Mouse (Mus musculus) forebrain, embryonic 12.5 days (tissue): ENCODE results near the gene Sipa1l3. TPM values are rescaled to one million over a fixed set of nuclear protein-coding genes. Genes with fewer than 3 reads are reported as not detected.

Source experiments
- ATAC-seq: fragments of 200-750 bp; cut with Nextera tagmentation; 2 replicates; pipeline ENCODE4 v1.8.0; 2017; ENCODE audit warnings: moderate TSS enrichment; ENCODE audit not compliant: low FRiP score
- H3K27ac ChIP-seq: fragments of 300-500 bp; sonication (generic); 2 replicates; pipeline ENCODE4 v1.5.1; 2016; ENCODE audit warnings: mild to moderate bottlenecking
- H3K27me3 ChIP-seq: fragments of 300-500 bp; sonication (generic); 2 replicates; pipeline ENCODE4 v1.6.1; 2016; ENCODE audit warnings: mild to moderate bottlenecking
- H3K36me3 ChIP-seq: fragments of 300-500 bp; sonication (generic); replicated peaks from 2 replicates; pipeline ENCODE4 v1.6.1; 2016; ENCODE audit warnings: mild to moderate bottlenecking
- H3K4me1 ChIP-seq: fragments of 300-500 bp; sonication (generic); 2 replicates; pipeline ENCODE4 v1.6.1; 2016
- H3K4me2 ChIP-seq: fragments of 300-500 bp; sonication (generic); 2 replicates; pipeline ENCODE4 v1.6.1; 2016; ENCODE audit warnings: mild to moderate bottlenecking, moderate library complexity
- H3K4me3 ChIP-seq: fragments of 300-500 bp; sonication (generic); replicated peaks from 2 replicates; pipeline ENCODE4 v1.5.1; 2016; ENCODE audit warnings: mild to moderate bottlenecking
- H3K9ac ChIP-seq: fragments of 300-500 bp; sonication (generic); 2 replicates; pipeline ENCODE4 v1.6.1; 2016; ENCODE audit warnings: mild to moderate bottlenecking
- H3K9me3 ChIP-seq: fragments of 300-500 bp; sonication (generic); 2 replicates; pipeline ENCODE4 v1.6.1; 2016
- WGBS: fragments of 180-500 bp; shearing (Covaris S2); methylation state at CpG from one replicate; pipeline ENCODE4 v1.1.7; 2016; 5-methylcytosine and 5-hydroxymethylcytosine counted together
- polyA plus RNA-seq: library from polyadenylated mRNA; unstranded; fragments of >200 nt; fragmentation: Nextera tagmentation; extraction: Ambion mirVana; gene quantifications from 2 replicates; pipeline ENCODE4 v1.2.1, GENCODE M21; 2016

The Sipa1l3 gene
- polyA plus RNA-seq, 1 experiment from 2014 or later: 12.3 TPM

GRCm38 (mm10) chr7:29504683-29505290, 13.7 kb downstream of the Sipa1l3 start:
- no peaks in the 10 kb centered on the region for H3K27me3 ChIP-seq
- H3K27ac ChIP-seq: no peak overlapping the region
- H3K4me1 ChIP-seq: peaks cover 26% of the 10 kb centered on the region
- H3K4me3 ChIP-seq: no peak overlapping the region
- ATAC-seq: no peak
- 67% methylated on average over 7 of the region's 7 CpGs for WGBS
- H3K9me3 ChIP-seq: no peaks in the 10 kb centered on the region
- no peak overlapping the region for H3K4me2 ChIP-seq
- H3K9ac ChIP-seq: no peak overlapping the region
- no peaks in the 10 kb centered on the region for H3K36me3 ChIP-seq

- H3K9me3 ChIP-seq: no peaks in the 10 kb centered on the region
- no peak overlapping the region for H3K9ac ChIP-seq
- no peak for ATAC-seq
- no peaks in the 10 kb centered on the region for H3K27me3 ChIP-seq
- H3K36me3 ChIP-seq: no peaks in the 10 kb centered on the region
- H3K4me3 ChIP-seq: no peak overlapping the region
- H3K4me1 ChIP-seq: peaks cover 26% of the 10 kb centered on the region
- no peak overlapping the region for H3K4me2 ChIP-seq
- H3K27ac ChIP-seq: no peak overlapping the region
- WGBS: 70% methylated on average over 6 of the region's 6 CpGs
Observed at GRCm38 (mm10) chr7:29503616-29504015, 14.8 kb downstream of the Sipa1l3 start.

DNA sequence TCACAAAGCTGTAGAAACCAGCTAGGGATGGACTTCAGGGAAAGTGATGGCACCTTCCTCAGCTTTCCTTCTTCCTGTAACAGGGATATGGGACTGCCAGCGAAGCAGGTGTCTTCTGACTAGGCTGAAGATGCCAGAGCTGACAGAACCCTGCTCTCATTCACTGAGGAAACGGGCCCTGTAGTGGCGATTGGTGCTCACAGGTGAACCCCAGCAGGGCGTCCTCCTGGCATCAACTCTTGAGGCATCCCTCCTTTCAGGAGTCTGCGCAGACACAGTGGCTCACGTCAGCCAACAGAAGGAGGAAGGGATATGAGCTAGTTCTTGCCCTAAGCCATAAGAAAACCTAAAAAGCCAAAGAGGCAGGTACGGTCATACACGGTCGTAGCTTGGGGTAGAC, 17.2 kb downstream of the Sipa1l3 start:
- no peak overlapping the region for H3K27ac ChIP-seq
- H3K4me1 ChIP-seq: peaks cover 37% of the 10 kb centered on the region
- H3K9me3 ChIP-seq: no peaks in the 10 kb centered on the region
- H3K36me3 ChIP-seq: no peaks in the 10 kb centered on the region
- no peak overlapping the region for H3K4me3 ChIP-seq
- no peak overlapping the region for H3K9ac ChIP-seq
- H3K4me2 ChIP-seq: no peak overlapping the region
- no peak for ATAC-seq
- H3K27me3 ChIP-seq: no peaks in the 10 kb centered on the region
- WGBS: 94% methylated on average over 9 of the region's 9 CpGs

- Histone ChIP-seq H3K4me1 (peaks cover 28% of the 10 kb centered on the region), H3K27ac (no peak overlapping the region), H3K9me3 (no peaks in the 10 kb centered on the region), H3K9ac (no peak overlapping the region), H3K4me2 (no peak overlapping the region), H3K4me3 (no peak overlapping the region), H3K36me3 (peaks cover 3% of the 10 kb centered on the region; the same call in 1 of the 2 replicates), H3K27me3 (peaks cover 4% of the 10 kb centered on the region; the same call in 1 of the 2 replicates)
- WGBS: 82% methylated on average over 6 of the region's 6 CpGs
- ATAC-seq: no peak
Observed at GRCm38 (mm10) chr7:29499071-29499470, 19.4 kb downstream of the Sipa1l3 start.

- Histone ChIP-seq H3K9ac (no peak overlapping the region), H3K4me2 (no peak overlapping the region), H3K27me3 (peaks cover 11% of the 10 kb centered on the region; the same call in 1 of the 2 replicates), H3K36me3 (peaks cover 3% of the 10 kb centered on the region; the same call in 1 of the 2 replicates), H3K27ac (no peak overlapping the region), H3K9me3 (no peaks in the 10 kb centered on the region), H3K4me1 (peaks cover 22% of the 10 kb centered on the region), H3K4me3 (no peak overlapping the region)
- WGBS: 58% methylated on average over 10 of the region's 10 CpGs
- ATAC-seq: peak; percentile 61
Observed at GRCm38 (mm10) chr7:29496953-29497590, 21.4 kb downstream of the Sipa1l3 start.

- Histone ChIP-seq H3K36me3 (peaks cover 3% of the 10 kb centered on the region; the same call in 1 of the 2 replicates), H3K4me1 (peaks cover 22% of the 10 kb centered on the region), H3K27ac (peak overlapping the region; percentile 51), H3K27me3 (peaks cover 13% of the 10 kb centered on the region), H3K9ac (no peak overlapping the region), H3K4me2 (no peak overlapping the region), H3K4me3 (no peak overlapping the region), H3K9me3 (no peaks in the 10 kb centered on the region)
- ATAC-seq: no peak
- WGBS: 28% methylated on average over 4 of the region's 4 CpGs
Observed at GRCm38 (mm10) chr7:29496332-29496731, 22.1 kb downstream of the Sipa1l3 start.

DNA sequence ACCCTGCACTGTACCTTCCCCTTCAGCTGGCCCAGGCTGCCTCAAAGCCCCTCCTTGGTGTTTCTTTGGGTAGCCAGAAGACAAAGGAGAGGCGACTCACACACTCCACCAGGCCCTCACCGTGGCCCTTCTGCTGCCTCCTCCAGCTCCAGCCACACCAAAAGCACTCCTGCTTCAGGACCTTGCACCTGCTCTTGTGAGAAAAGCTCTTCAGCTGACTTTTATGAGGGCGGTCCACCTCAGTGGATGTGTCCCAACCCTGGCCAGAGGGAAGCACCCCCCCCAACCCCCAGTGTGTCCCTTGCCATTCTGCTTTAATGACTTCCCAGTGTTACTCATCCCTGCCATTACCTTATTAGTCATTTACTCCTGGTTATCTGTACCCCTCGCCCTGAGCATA, 22.6 kb downstream of the Sipa1l3 start:
- 38% methylated on average over 4 of the region's 4 CpGs for WGBS

DNA sequence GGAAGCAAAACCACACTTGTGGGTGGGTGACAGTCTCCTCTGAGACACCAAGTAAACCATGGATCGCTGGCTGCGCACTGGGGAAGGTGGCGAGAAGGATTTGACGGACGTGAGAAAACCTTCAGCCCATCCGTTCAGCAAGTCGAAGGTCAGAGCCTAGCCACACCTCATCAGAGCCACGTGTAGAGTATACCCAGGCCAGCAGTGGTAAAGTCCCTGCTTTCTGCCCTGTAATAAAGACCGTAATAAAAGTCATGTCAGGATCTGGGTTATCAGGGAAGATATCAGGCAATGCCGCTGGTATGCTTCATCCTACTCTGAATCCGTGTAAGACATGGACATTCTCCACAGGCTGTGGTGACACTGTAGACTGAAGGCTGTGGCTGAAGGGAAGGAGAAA, 23.6 kb downstream of the Sipa1l3 start:
- no peak overlapping the region for H3K27ac ChIP-seq
- ATAC-seq: no peak
- peaks cover 18% of the 10 kb centered on the region for H3K27me3 ChIP-seq
- 92% methylated on average over 11 of the region's 11 CpGs for WGBS
- peaks cover 34% of the 10 kb centered on the region for H3K4me1 ChIP-seq
- H3K36me3 ChIP-seq: peaks cover 3% of the 10 kb centered on the region; the same call in 1 of the 2 replicates
- no peak overlapping the region for H3K4me2 ChIP-seq
- H3K9ac ChIP-seq: no peak overlapping the region
- H3K9me3 ChIP-seq: no peaks in the 10 kb centered on the region
- no peak overlapping the region for H3K4me3 ChIP-seq

More for the DNA sequence above, 22.6 kb downstream of the Sipa1l3 start:
- Histone ChIP-seq H3K9me3 (no peaks in the 10 kb centered on the region), H3K4me3 (no peak overlapping the region), H3K9ac (no peak overlapping the region), H3K36me3 (peaks cover 3% of the 10 kb centered on the region; the same call in 1 of the 2 replicates), H3K4me1 (peaks cover 23% of the 10 kb centered on the region), H3K27ac (no peak overlapping the region), H3K4me2 (no peak overlapping the region), H3K27me3 (peaks cover 16% of the 10 kb centered on the region)
- no peak for ATAC-seq

DNA sequence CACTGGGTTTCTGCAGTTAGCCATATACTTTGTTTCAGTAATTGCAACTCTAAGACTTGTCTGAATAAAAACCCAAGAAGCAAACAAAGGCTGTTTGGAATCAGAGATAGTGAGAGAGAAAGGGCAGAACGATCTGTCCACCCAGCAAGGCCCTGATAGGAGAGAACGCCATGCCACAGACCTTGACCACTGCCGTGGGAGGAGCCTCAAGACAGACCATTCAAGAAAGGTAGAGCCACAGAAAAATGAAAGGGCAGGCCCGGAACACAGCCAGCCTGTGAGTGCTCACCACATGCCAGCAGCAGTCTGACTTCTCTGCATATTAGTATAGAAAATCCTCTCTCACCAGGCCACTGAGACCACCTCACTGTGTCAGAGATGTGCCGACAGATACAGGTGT, 24.4 kb downstream of the Sipa1l3 start:
- ATAC-seq: no peak
- H3K36me3 ChIP-seq: peaks cover 3% of the 10 kb centered on the region; the same call in 1 of the 2 replicates
- H3K4me2 ChIP-seq: no peak overlapping the region
- peaks cover 18% of the 10 kb centered on the region for H3K27me3 ChIP-seq
- peaks cover 42% of the 10 kb centered on the region for H3K4me1 ChIP-seq
- no peak overlapping the region for H3K9ac ChIP-seq
- no peak overlapping the region for H3K27ac ChIP-seq
- WGBS: 83% methylated on average over 5 of the region's 5 CpGs
- no peaks in the 10 kb centered on the region for H3K9me3 ChIP-seq
- no peak overlapping the region for H3K4me3 ChIP-seq

- H3K4me2 ChIP-seq: no peak overlapping the region
- no peak overlapping the region for H3K27ac ChIP-seq
- no peaks in the 10 kb centered on the region for H3K9me3 ChIP-seq
- H3K4me1 ChIP-seq: peaks cover 48% of the 10 kb centered on the region
- 67% methylated on average over 1 of the region's 1 CpGs for WGBS
- H3K27me3 ChIP-seq: peaks cover 20% of the 10 kb centered on the region
- peaks cover 3% of the 10 kb centered on the region; the same call in 1 of the 2 replicates for H3K36me3 ChIP-seq
- ATAC-seq: no peak
- no peak overlapping the region for H3K9ac ChIP-seq
- H3K4me3 ChIP-seq: no peak overlapping the region
Observed at GRCm38 (mm10) chr7:29492992-29493391, 25.4 kb downstream of the Sipa1l3 start.

GRCm38 (mm10) chr7:29491861-29492260, 26.6 kb downstream of the Sipa1l3 start:
- peaks cover 22% of the 10 kb centered on the region for H3K27me3 ChIP-seq
- 79% methylated on average over 3 of the region's 3 CpGs for WGBS

DNA sequence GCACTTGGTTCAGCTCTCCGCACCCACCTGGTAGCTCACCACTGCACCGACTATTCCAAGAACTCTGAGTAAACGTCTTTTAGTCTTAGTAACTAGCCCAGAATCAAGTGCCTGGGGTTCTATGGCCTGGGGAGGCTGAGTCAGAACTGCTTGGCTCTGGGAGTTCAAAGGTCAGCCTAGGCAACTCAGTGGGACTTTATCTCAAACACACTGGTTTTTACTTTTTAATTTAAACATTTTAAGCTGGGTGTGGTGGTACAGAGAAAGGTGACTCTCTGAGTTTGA, 27.0 kb downstream of the Sipa1l3 start:
- Histone ChIP-seq H3K9ac (no peak overlapping the region), H3K4me1 (peaks cover 38% of the 10 kb centered on the region), H3K9me3 (no peaks in the 10 kb centered on the region), H3K27ac (no peak overlapping the region), H3K27me3 (peaks cover 22% of the 10 kb centered on the region), H3K4me3 (no peak overlapping the region), H3K4me2 (no peak overlapping the region), H3K36me3 (peaks cover 3% of the 10 kb centered on the region; the same call in 1 of the 2 replicates)
- ATAC-seq: no peak
- 49% methylated on average over 3 of the region's 3 CpGs for WGBS

More at GRCm38 (mm10) chr7:29491861-29492260, 26.6 kb downstream of the Sipa1l3 start:
- Histone ChIP-seq H3K27ac (no peak overlapping the region), H3K4me3 (no peak overlapping the region), H3K4me2 (no peak overlapping the region), H3K4me1 (peaks cover 42% of the 10 kb centered on the region), H3K9me3 (no peaks in the 10 kb centered on the region), H3K36me3 (peaks cover 3% of the 10 kb centered on the region; the same call in 1 of the 2 replicates), H3K9ac (no peak overlapping the region)
- no peak for ATAC-seq
